Mouse (Mus musculus): ENCODE measurements around the gene Elavl4.

The Elavl4 gene

DNA sequence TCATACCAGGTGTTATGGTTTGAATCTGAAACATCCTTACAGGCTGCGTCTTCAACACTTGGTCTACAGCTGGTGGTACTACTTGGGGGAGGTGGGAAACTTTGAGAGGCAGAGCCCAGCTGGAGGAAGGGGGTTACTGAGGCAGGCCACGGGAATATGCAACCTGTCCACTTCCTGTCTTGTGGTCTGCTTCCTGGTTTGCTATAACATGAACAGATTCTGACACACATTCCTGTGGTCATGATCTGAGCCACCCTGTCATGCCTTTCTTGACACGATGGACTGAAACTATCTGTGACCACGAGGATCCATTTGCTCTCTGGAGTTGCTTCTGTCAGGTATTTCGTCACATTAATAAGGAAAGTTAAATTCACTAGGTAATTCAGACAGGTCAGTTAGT lies 179.7 kb downstream of the Elavl4 start:
- no peak for DNase-seq (ENCODE audit: low spot score in 2 of 2)

DNA sequence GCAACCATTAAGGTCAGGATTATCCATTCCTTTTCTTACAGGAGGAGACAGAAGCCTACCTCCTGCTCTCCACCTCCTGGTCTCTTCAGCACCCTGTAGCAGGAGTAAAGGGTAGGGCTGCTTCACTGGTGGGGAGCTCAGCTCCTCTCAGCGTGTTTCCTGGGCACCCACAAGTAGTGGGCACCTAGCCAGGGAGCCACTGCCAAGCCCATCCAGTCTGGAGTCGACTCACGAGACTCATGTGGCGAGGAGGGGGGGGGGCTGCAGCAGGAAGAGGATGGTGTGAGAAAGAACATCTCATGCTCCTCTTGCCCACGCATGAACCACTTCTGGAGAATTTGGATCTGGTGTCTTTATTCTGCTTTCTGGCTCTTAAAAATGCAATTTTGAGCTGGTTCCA lies 186.5 kb downstream of the Elavl4 start:
- DNase-seq (ENCODE audit: low spot score in 2 of 2) = peak; percentile 71 to 78

DNA sequence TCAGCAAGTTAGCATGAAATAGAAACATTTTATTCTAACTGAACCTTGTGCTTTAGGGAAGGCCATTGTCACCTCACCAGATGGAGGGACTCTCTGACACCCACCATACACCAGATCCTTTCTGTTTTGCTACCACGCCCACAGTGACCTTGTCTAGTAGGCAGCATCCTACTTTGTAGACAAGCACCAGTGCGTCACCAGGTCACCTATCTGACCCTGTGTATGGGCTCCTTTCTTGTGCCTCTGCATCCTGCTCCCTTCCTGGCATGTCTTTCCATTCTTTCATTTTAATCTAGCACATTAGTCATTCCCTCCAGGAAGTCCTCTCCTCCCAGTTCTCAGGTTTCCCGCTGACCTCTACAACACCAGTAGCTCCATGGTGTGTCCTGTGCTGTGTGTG lies 190.1 kb downstream of the Elavl4 start:
- DNase-seq (ENCODE audit: low spot score in 2 of 2) = no peak

DNA sequence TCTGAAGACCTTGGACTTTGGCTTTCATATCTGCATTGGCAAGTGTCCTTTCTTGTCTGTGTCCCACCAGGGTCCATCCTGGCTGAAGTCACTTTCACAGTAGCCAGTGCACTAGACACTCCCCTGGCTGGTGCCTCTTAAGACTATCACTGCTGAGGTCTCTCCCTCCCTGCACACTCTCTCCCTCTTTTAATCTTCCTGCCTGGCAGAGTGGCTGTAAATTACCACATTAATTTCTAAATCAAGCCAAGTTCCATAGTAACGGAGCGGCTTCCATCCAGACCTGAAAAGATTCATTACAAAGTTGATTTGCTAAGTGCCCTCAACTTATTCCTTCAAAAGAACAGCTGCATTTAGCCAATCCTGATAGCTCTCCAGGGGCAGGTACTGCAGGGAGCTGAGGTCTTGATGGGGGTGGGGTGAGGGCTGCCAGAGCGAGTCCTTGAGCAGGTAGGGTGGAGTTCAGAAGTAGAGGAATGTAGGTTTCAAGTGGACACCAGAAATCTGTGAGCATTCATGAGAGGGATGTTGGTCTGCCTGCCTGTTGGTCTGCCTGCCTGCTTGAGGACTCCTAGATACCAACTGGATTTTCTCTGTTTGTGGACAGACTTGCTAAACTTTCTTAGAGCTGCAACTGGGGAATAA lies 194.1 kb downstream of the Elavl4 start:
- DNase-seq (ENCODE audit: low spot score in 2 of 2) = peak in 1 of 2 experiments; percentile 19

DNA sequence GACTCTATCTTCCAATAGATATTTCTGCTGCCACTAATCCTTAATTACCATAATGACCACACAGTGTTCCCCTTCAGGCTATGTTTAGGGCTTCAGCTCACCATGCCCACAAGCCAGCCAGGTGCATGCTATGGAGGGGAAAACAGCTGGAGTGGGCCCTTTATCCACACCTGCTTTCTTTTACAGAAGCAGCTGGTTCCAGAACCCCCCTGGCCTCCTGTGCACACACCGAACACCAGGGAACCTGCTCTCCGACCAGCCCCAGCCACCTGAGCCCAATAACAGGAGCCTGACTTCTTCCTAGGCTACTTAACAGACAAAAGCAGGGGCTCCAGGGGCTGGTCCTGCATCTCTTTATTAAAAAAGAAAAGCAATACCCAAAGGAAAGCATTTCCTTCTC lies 195.8 kb downstream of the Elavl4 start:
- DNase-seq (ENCODE audit: low spot score in 2 of 2) = no peak
